Mouse (Mus musculus): ENCODE results near the gene Smim4. TPM values are rescaled to one million over a fixed set of nuclear protein-coding genes. Genes with fewer than 3 reads are reported as not detected.

Smim4 gene
- total RNA-seq (2021) = 75.2 and 104 TPM in 2 replicates
- long read RNA-seq, experiment 1, transcript Smim4-201 (2 exons, 311 nt) = major isoform, 62 of 78 reads
- long read RNA-seq, experiment 1, transcript Smim4-203 (2 exons, 426 nt) = minor isoform, 10 of 78 reads
- long read RNA-seq, experiment 1, partial matches to known transcripts = 0 of 78 reads
- long read RNA-seq, experiment 1, other reads (novel, unspliced or antisense) = 5 of 78 reads
- long read RNA-seq, experiment 2, transcript Smim4-203 (2 exons, 426 nt) = minor isoform, 12 of 73 reads
- long read RNA-seq, experiment 2, transcript Smim4-201 (2 exons, 311 nt) = major isoform, 56 of 73 reads
- long read RNA-seq, experiment 2, partial matches to known transcripts = 1 of 73 reads
- long read RNA-seq, experiment 2, other reads (novel, unspliced or antisense) = 3 of 73 reads

GRCm38 (mm10) chr14:31128826-31129219 lies at the start of gene Smim4:
Smim4 (minus strand) TSS chr14:31128956.
- DNase-seq = peak; percentile 98

GRCm38 (mm10) chr14:31177715-31178114 lies 49.0 kb upstream of the Smim4 start:
- no peak for DNase-seq

GRCm38 (mm10) chr14:31177287-31177686 lies 48.5 kb upstream of the Smim4 start:
- no peak for DNase-seq

GRCm38 (mm10) chr14:31173537-31173936 lies 44.8 kb upstream of the Smim4 start:
- DNase-seq = no peak

- peak; percentile 48 for DNase-seq
Measured at GRCm38 (mm10) chr14:31172781-31173455, 44.2 kb upstream of the Smim4 start.

- no peak for DNase-seq
Measured at GRCm38 (mm10) chr14:31171821-31172220, 43.1 kb upstream of the Smim4 start.

GRCm38 (mm10) chr14:31171386-31171785 lies 42.6 kb upstream of the Smim4 start:
- peak; percentile 57 for DNase-seq

- DNase-seq = no peak
Measured at GRCm38 (mm10) chr14:31170963-31171362, 42.2 kb upstream of the Smim4 start.

- DNase-seq = no peak
Measured at GRCm38 (mm10) chr14:31169508-31169907, 40.8 kb upstream of the Smim4 start.

- DNase-seq = peak; percentile 63
Measured at GRCm38 (mm10) chr14:31168425-31168824, 39.7 kb upstream of the Smim4 start, which contains the start of gene Stab1. Stab1 (minus strand) TSS chr14:31168641.

GRCm38 (mm10) chr14:31166827-31167226 lies 38.1 kb upstream of the Smim4 start:
- DNase-seq = no peak

GRCm38 (mm10) chr14:31165991-31166630 lies 37.4 kb upstream of the Smim4 start:
- DNase-seq = peak; percentile 54

- DNase-seq = no peak
Measured at GRCm38 (mm10) chr14:31165458-31165857, 36.7 kb upstream of the Smim4 start.

GRCm38 (mm10) chr14:31165010-31165409 lies 36.3 kb upstream of the Smim4 start:
- peak; percentile 69 for DNase-seq

- no peak for DNase-seq
Measured at GRCm38 (mm10) chr14:31164067-31164466, 35.3 kb upstream of the Smim4 start.

GRCm38 (mm10) chr14:31161638-31162037 lies 32.9 kb upstream of the Smim4 start:
- no peak for DNase-seq

GRCm38 (mm10) chr14:31161191-31161590 lies 32.4 kb upstream of the Smim4 start:
- DNase-seq = no peak

GRCm38 (mm10) chr14:31160196-31161150 lies 31.7 kb upstream of the Smim4 start:
- DNase-seq = no peak

GRCm38 (mm10) chr14:31145694-31146093 lies 16.9 kb upstream of the Smim4 start:
- DNase-seq = no peak

GRCm38 (mm10) chr14:31141011-31141410 lies 12.3 kb upstream of the Smim4 start:
- peak; percentile 2 for DNase-seq

- DNase-seq = peak; percentile 2
Measured at GRCm38 (mm10) chr14:31140141-31140540, 11.4 kb upstream of the Smim4 start.

- no peak for DNase-seq
Measured at GRCm38 (mm10) chr14:31139666-31140065, 10.9 kb upstream of the Smim4 start.
